Mouse (Mus musculus): ENCODE data around the gene Rbm25. TPM values are rescaled to one million over a fixed set of nuclear protein-coding genes. Genes with fewer than 3 reads are reported as not detected.

Gene Rbm25
- polyA plus RNA-seq, 1 experiment, result 17.6 TPM

DNA sequence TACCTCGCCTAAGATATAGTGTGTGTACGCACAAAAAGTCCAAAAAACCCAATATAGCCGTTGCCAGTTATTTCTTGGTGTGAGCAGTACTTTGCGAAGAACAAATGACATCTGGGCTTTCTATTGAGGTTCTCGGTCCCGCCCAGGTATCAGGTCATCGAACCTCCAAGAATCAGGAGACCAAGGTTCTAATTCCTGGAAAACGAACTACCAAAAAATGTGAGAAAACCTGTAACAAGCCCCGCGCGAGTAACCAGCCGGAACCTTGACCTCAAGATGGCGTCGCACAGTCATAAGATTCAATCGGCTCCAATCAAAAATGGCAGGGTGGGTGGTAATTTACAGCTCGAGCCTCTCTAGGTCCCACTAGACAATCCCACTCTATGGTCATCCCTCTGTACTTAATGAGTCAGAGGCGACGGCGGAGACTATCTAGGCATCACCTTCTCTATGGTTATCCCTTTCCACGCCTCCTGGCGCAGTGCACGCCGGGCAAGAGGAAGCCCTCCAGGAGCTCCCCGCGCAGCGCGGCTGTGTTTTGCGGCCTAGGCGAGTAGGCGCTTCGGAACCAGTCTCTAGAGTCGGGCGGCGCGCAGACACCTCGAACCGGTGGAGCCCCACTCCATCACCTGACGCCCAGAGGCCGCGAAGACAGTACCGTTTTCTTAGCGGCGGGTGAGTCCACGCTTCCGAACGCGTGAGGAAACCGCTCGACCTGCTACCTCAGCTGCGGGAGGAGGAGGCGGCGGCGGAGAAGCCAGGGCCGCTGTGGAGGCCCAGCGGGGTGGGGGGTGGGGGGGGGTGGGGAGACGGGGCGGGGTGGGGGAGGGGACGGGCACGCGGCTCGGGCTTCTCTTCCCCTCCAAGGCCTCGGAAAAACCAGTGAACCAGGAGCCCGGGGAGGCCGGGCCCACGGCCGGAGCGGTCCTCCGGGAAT lies 975 bp downstream of the Rbm25 start:
- H3K36me3 ChIP-seq (ENCODE audit: control insufficient read depth, insufficient read depth), result peaks cover 10% of the 10 kb centered on the region
- H3K4me2 ChIP-seq (ENCODE audit: low read depth), result peak overlapping the region; percentile 80
- no peaks in the 10 kb centered on the region for H3K27me3 ChIP-seq (ENCODE audit: control insufficient read depth, insufficient read depth, insufficient read length)
- peak overlapping the region; percentile 61 for H3K4me3 ChIP-seq
- TF ChIP-seq POLR2AphosphoS2 (IDR thresholded peaks at IDR 0.05; ENCODE audit: insufficient read length, low read depth) (peak; percentile 89), TCF3 (IDR thresholded peaks at IDR 0.05; ENCODE audit: insufficient read length, low read depth) (no peak), SRF (IDR thresholded peaks at IDR 0.05; ENCODE audit: control insufficient read depth, insufficient read length, low read depth) (no peak), USF1 (IDR thresholded peaks at IDR 0.05; ENCODE audit: low read depth) (peak; percentile 46), MYOD1 (IDR thresholded peaks at IDR 0.05; ENCODE audit: control insufficient read depth in 1 of 3, insufficient read length in 2 of 3, low read depth in 2 of 3) (peak in 1 of 3 experiments; percentile 2), REST (IDR thresholded peaks at IDR 0.05; ENCODE audit: insufficient read depth, insufficient read length) (no peak), CEBPB (IDR thresholded peaks at IDR 0.05; ENCODE audit: insufficient read depth, poor library complexity, severe bottlenecking) (no peak), POLR2A (IDR thresholded peaks at IDR 0.05; ENCODE audit: insufficient read length, low read depth) (peak; percentile 82)
- peak overlapping the region; percentile 79 for H3ac ChIP-seq (ENCODE audit: control insufficient read depth, insufficient read length)
- H3K79me2 ChIP-seq (ENCODE audit: control insufficient read depth, insufficient read depth), result peaks cover 52% of the 10 kb centered on the region

DNA sequence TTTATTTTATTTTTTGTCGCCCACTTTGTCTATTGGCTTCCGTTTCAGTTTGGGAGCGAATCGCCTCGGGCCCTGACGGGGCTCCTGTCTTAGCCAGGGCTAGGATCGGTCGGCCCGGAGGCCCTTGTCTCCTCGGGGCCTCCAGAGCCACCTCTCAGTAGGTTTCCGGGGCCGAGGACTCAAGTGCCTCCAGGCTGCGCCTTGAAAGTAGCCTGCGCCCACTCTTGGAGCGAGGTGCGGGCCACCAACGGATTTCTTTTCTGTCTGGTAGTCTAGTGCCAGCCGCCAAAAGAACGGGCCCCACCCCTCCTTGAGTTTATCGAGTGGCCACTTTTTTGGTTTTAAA lies 1.6 kb downstream of the Rbm25 start:
- no peak for TF ChIP-seq USF1 (IDR thresholded peaks at IDR 0.05; ENCODE audit: low read depth)
- TF ChIP-seq TCF12 (IDR thresholded peaks at IDR 0.05; ENCODE audit: insufficient read depth, poor library complexity, severe bottlenecking), result no peak
- TF ChIP-seq SRF (IDR thresholded peaks at IDR 0.05; ENCODE audit: control insufficient read depth, insufficient read length, low read depth), result no peak
- TF ChIP-seq MYOG (IDR thresholded peaks at IDR 0.05; ENCODE audit: control insufficient read depth in 1 of 3, insufficient read depth in 1 of 3, insufficient read length in 2 of 3, low read depth in 2 of 3), result no peak
- no peak for TF ChIP-seq REST (IDR thresholded peaks at IDR 0.05; ENCODE audit: insufficient read depth, insufficient read length)
- TF ChIP-seq E2F4 (IDR thresholded peaks at IDR 0.05; ENCODE audit: insufficient read depth), result no peak
- TF ChIP-seq MAX (IDR thresholded peaks at IDR 0.05; ENCODE audit: low read depth), result no peak
- no peak for TF ChIP-seq MYOD1 (IDR thresholded peaks at IDR 0.05; ENCODE audit: control insufficient read depth in 1 of 3, insufficient read length in 2 of 3, low read depth in 2 of 3)
- no peak for TF ChIP-seq TCF3 (IDR thresholded peaks at IDR 0.05; ENCODE audit: insufficient read length, low read depth)
- TF ChIP-seq POLR2A (IDR thresholded peaks at IDR 0.05; ENCODE audit: insufficient read length, low read depth), result no peak
- no peak for TF ChIP-seq CEBPB (IDR thresholded peaks at IDR 0.05; ENCODE audit: insufficient read depth, poor library complexity, severe bottlenecking)
- TF ChIP-seq POLR2AphosphoS2 (IDR thresholded peaks at IDR 0.05; ENCODE audit: insufficient read length, low read depth), result no peak
- Histone ChIP-seq H3K4me2 (ENCODE audit: low read depth) (peak overlapping the region; percentile 82), H3ac (ENCODE audit: control insufficient read depth, insufficient read length) (peak overlapping the region; percentile 79), H3K27me3 (ENCODE audit: control insufficient read depth, insufficient read depth, insufficient read length) (no peaks in the 10 kb centered on the region), H3K4me3 (peak overlapping the region; percentile 61), H3K36me3 (ENCODE audit: control insufficient read depth, insufficient read depth) (peaks cover 13% of the 10 kb centered on the region), H3K79me2 (ENCODE audit: control insufficient read depth, insufficient read depth) (peaks cover 58% of the 10 kb centered on the region)

GRCm38 (mm10) chr12:83633807-83634206 lies 2.8 kb downstream of the Rbm25 start:
- H3K36me3 ChIP-seq (ENCODE audit: control insufficient read depth, insufficient read depth), result peaks cover 20% of the 10 kb centered on the region
- H3K79me2 ChIP-seq (ENCODE audit: control insufficient read depth, insufficient read depth), result peaks cover 70% of the 10 kb centered on the region
- H3K4me2 ChIP-seq (ENCODE audit: low read depth), result peak overlapping the region; percentile 82
- peak overlapping the region; percentile 61 for H3K4me3 ChIP-seq
- TF ChIP-seq E2F4 (IDR thresholded peaks at IDR 0.05; ENCODE audit: insufficient read depth), result no peak
- H3K27me3 ChIP-seq (ENCODE audit: control insufficient read depth, insufficient read depth, insufficient read length), result no peaks in the 10 kb centered on the region
- no peak overlapping the region for H3ac ChIP-seq (ENCODE audit: control insufficient read depth, insufficient read length)

GRCm38 (mm10) chr12:83641233-83641632 lies 10.2 kb downstream of the Rbm25 start:
- Histone ChIP-seq H3ac (ENCODE audit: control insufficient read depth, insufficient read length) (no peak overlapping the region), H3K27me3 (ENCODE audit: control insufficient read depth, insufficient read depth, insufficient read length) (no peaks in the 10 kb centered on the region), H3K4me2 (ENCODE audit: low read depth) (no peak overlapping the region), H3K36me3 (ENCODE audit: control insufficient read depth, insufficient read depth) (peaks cover 56% of the 10 kb centered on the region), H3K4me3 (no peak overlapping the region), H3K79me2 (ENCODE audit: control insufficient read depth, insufficient read depth) (peaks cover 87% of the 10 kb centered on the region)
- TF ChIP-seq TCF3 (IDR thresholded peaks at IDR 0.05; ENCODE audit: insufficient read length, low read depth) (no peak), TCF12 (IDR thresholded peaks at IDR 0.05; ENCODE audit: insufficient read depth, poor library complexity, severe bottlenecking) (no peak), USF1 (IDR thresholded peaks at IDR 0.05; ENCODE audit: low read depth) (no peak), REST (IDR thresholded peaks at IDR 0.05; ENCODE audit: insufficient read depth, insufficient read length) (no peak), E2F4 (IDR thresholded peaks at IDR 0.05; ENCODE audit: insufficient read depth) (no peak), CEBPB (IDR thresholded peaks at IDR 0.05; ENCODE audit: insufficient read depth, poor library complexity, severe bottlenecking) (no peak), MYOD1 (IDR thresholded peaks at IDR 0.05; ENCODE audit: control insufficient read depth in 1 of 3, insufficient read length in 2 of 3, low read depth in 2 of 3) (no peak), POLR2AphosphoS2 (IDR thresholded peaks at IDR 0.05; ENCODE audit: insufficient read length, low read depth) (no peak), POLR2A (IDR thresholded peaks at IDR 0.05; ENCODE audit: insufficient read length, low read depth) (no peak), MYOG (IDR thresholded peaks at IDR 0.05; ENCODE audit: control insufficient read depth in 1 of 3, insufficient read depth in 1 of 3, insufficient read length in 2 of 3, low read depth in 2 of 3) (no peak), MAX (IDR thresholded peaks at IDR 0.05; ENCODE audit: low read depth) (no peak), SRF (IDR thresholded peaks at IDR 0.05; ENCODE audit: control insufficient read depth, insufficient read length, low read depth) (no peak)

GRCm38 (mm10) chr12:83643116-83643515 lies 12.1 kb downstream of the Rbm25 start:
- peaks cover 54% of the 10 kb centered on the region for H3K36me3 ChIP-seq (ENCODE audit: control insufficient read depth, insufficient read depth)
- peaks cover 85% of the 10 kb centered on the region for H3K79me2 ChIP-seq (ENCODE audit: control insufficient read depth, insufficient read depth)
- H3K4me3 ChIP-seq, result no peak overlapping the region
- TF ChIP-seq MAX (IDR thresholded peaks at IDR 0.05; ENCODE audit: low read depth) (no peak), POLR2A (IDR thresholded peaks at IDR 0.05; ENCODE audit: insufficient read length, low read depth) (no peak), TCF3 (IDR thresholded peaks at IDR 0.05; ENCODE audit: insufficient read length, low read depth) (no peak), TCF12 (IDR thresholded peaks at IDR 0.05; ENCODE audit: insufficient read depth, poor library complexity, severe bottlenecking) (no peak), MYOG (IDR thresholded peaks at IDR 0.05; ENCODE audit: control insufficient read depth in 1 of 3, insufficient read depth in 1 of 3, insufficient read length in 2 of 3, low read depth in 2 of 3) (no peak), E2F4 (IDR thresholded peaks at IDR 0.05; ENCODE audit: insufficient read depth) (no peak), SRF (IDR thresholded peaks at IDR 0.05; ENCODE audit: control insufficient read depth, insufficient read length, low read depth) (no peak), MYOD1 (IDR thresholded peaks at IDR 0.05; ENCODE audit: control insufficient read depth in 1 of 3, insufficient read length in 2 of 3, low read depth in 2 of 3) (no peak), USF1 (IDR thresholded peaks at IDR 0.05; ENCODE audit: low read depth) (no peak), REST (IDR thresholded peaks at IDR 0.05; ENCODE audit: insufficient read depth, insufficient read length) (no peak), CEBPB (IDR thresholded peaks at IDR 0.05; ENCODE audit: insufficient read depth, poor library complexity, severe bottlenecking) (no peak), POLR2AphosphoS2 (IDR thresholded peaks at IDR 0.05; ENCODE audit: insufficient read length, low read depth) (no peak)
- no peak overlapping the region for H3ac ChIP-seq (ENCODE audit: control insufficient read depth, insufficient read length)
- no peaks in the 10 kb centered on the region for H3K27me3 ChIP-seq (ENCODE audit: control insufficient read depth, insufficient read depth, insufficient read length)
- H3K4me2 ChIP-seq (ENCODE audit: low read depth), result no peak overlapping the region

All from myocyte (in vitro differentiated cells).